Mouse (Mus musculus): ENCODE measurements around the gene Sox2.

DNA sequence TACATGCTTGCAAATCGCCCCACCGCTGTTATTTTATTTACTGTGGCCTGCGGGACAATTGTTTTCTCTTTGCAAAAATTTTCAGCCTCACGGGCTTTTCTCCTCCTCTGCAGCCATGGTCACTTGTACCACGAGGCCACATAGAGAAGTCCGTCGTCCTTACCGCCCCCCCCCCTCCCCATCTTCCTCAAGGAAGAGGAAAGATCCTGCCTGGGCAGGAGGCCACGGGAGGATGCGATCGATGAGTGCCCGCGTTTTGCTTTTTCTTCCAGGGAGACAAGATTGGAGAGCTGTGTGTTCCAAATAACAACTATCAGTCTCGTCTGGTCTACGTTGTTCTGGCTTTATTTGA, 42.2 kb downstream of the Sox2 start:
- TF ChIP-seq CTCF (conservative IDR thresholded peaks at IDR 0.05; ENCODE audit: insufficient read depth, insufficient read length, low read depth, low read length) (no peak), POLR2A (IDR thresholded peaks at IDR 0.05; ENCODE audit: low read depth, low read length) (no peak)

Measured in kidney, adult 2 months (tissue).